Mouse (Mus musculus) heart, embryonic 12.5 days (tissue): ENCODE data around the gene Tmbim4. TPM values are rescaled to one million over a fixed set of nuclear protein-coding genes. Genes with fewer than 3 reads are reported as not detected.
"Not testable (repeated sequence)": the region's sequence is repeated elsewhere in the genome, so short reads cannot be mapped to it uniquely, and the experiment has no call there.

Experiments used
- ATAC-seq: fragments of 200-750 bp; cut with Nextera tagmentation; 2 replicates; pipeline ENCODE4 v1.8.0; 2017; ENCODE audit warnings: moderate TSS enrichment, moderate library complexity; ENCODE audit not compliant: insufficient number of reproducible peaks, low FRiP score
- H3K27ac ChIP-seq: fragments of 300-500 bp; sonication (generic); 2 replicates; pipeline ENCODE4 v1.5.1; 2016; ENCODE audit warnings: mild to moderate bottlenecking, moderate library complexity; ENCODE audit not compliant: poor library complexity, severe bottlenecking
- H3K27me3 ChIP-seq: fragments of 300-500 bp; sonication (generic); replicated peaks from 2 replicates; pipeline ENCODE4 v1.6.1; 2016; ENCODE audit warnings: mild to moderate bottlenecking, moderate library complexity
- H3K36me3 ChIP-seq: fragments of 300-500 bp; sonication (generic); 2 replicates; pipeline ENCODE4 v1.6.1; 2016; ENCODE audit warnings: mild to moderate bottlenecking, moderate library complexity
- H3K4me1 ChIP-seq: fragments of 300-500 bp; sonication (generic); replicated peaks from 2 replicates; pipeline ENCODE4 v1.6.1; 2016; ENCODE audit warnings: mild to moderate bottlenecking
- H3K4me2 ChIP-seq: fragments of 300-500 bp; sonication (generic); 2 replicates; pipeline ENCODE4 v1.6.1; 2016; ENCODE audit warnings: mild to moderate bottlenecking, moderate library complexity
- H3K4me3 ChIP-seq: fragments of 300-500 bp; sonication (generic); 2 replicates; pipeline ENCODE4 v1.5.1; 2016; ENCODE audit warnings: mild to moderate bottlenecking
- H3K9ac ChIP-seq: fragments of 300-500 bp; sonication (generic); 2 replicates; pipeline ENCODE4 v1.6.1; 2016; ENCODE audit warnings: mild to moderate bottlenecking, moderate library complexity
- H3K9me3 ChIP-seq: fragments of 300-500 bp; sonication (generic); replicated peaks from 2 replicates; pipeline ENCODE4 v1.6.1; 2016; ENCODE audit warnings: mild to moderate bottlenecking, moderate library complexity
- WGBS: fragments of 180-500 bp; shearing (Covaris S2); methylation state at CpG from one replicate; pipeline ENCODE4 v1.1.7; 2016; 5-methylcytosine and 5-hydroxymethylcytosine counted together
- polyA plus RNA-seq: library from polyadenylated mRNA; unstranded; fragments of >200 nt; fragmentation: Nextera tagmentation; extraction: Ambion mirVana; gene quantifications from 2 replicates; pipeline ENCODE4 v1.2.1, GENCODE M21; 2016

The Tmbim4 gene
- polyA plus RNA-seq, 1 experiment from 2014 or later, result 103 TPM

DNA sequence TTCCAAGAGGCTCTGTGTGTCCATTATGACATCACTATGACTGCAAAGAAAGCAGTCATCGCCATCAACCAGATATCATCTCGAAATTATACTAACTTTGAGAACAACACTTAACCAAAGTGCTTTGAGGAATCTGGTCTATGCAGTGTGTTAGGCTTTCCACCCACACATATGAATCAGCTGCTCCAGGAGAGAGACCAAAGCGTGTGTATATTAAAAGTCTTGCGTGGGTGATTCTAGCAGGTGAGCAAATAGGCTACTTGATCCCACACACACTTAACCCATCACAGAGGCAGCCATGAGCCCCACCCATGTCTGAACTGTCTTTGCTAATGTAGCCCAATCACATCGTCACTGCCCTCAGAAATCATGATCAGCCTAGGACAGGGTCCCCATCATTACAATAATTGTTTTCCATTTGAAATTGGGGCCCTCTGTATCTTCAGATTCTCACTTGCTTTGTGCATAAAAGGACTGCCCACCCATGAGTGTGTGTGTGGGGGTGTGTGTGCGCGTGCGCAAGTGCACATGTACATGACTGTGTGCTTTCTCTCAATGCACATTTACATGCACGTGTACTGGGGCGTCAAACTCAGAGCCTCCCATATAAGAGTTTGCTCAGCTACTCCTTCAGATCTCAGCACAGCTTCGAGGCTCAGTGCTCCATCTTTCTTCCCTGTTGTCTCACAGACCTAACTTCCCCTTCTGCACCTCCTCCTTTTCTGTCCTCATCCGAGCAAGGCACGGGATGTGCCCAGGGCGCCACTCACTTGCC is 4.1 kb upstream of the Tmbim4 start:
- ATAC-seq, result no peak
- no peaks in the 10 kb centered on the region for H3K36me3 ChIP-seq
- H3K4me1 ChIP-seq, result 0 out of 2 replicates have a peak, but pooled peaks cover 4% of the 10 kb centered on the region
- H3K9me3 ChIP-seq, result no peaks in the 10 kb centered on the region
- peaks cover 15% of the 10 kb centered on the region; the same call in 1 of the 2 replicates for H3K27me3 ChIP-seq
- H3K27ac ChIP-seq, result no peak overlapping the region
- no peak overlapping the region for H3K9ac ChIP-seq
- WGBS, result 79% methylated on average over 14 of the region's 14 CpGs
- no peak overlapping the region for H3K4me3 ChIP-seq
- no peak overlapping the region for H3K4me2 ChIP-seq

DNA sequence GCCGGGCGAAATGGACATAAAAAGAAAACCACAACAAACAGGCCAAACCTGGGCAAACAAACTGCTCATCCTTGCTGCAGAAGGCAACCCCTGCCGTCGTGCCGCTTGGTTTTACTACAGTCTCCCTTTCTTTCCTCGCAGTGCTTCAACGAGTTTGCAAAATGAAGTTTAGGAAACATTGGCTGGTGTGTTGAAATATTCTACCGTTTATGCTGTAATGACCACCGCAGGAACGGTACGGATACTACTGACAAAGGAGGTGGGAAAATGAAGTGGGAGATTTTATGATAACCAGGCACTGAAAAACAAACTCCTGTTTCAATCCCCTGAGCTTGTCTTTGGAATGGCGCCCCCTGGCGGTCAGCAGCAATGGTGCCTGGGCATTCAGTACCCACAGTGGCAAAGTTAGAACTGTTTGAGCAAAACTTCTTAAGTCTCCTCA is 592 bp downstream of the Tmbim4 start, which contains the start of gene Irak3:
TSS of gene Irak3 (minus strand) at position 170 of the 442 bp plus-strand sequence.
- Histone ChIP-seq H3K9ac (peak within 1 kb of the TSS; percentile 35), H3K27me3 (peaks cover 15% of the 10 kb centered on the region; the same call in 1 of the 2 replicates), H3K27ac (no peak within 1 kb of the TSS), H3K36me3 (no peaks in the 10 kb centered on the region), H3K4me3 (peak within 1 kb of the TSS; percentile 54), H3K4me1 (0 out of 2 replicates have a peak, but pooled peaks cover 4% of the 10 kb centered on the region), H3K4me2 (peak within 1 kb of the TSS; percentile 85), H3K9me3 (no peaks in the 10 kb centered on the region)
- 2% methylated on average over 13 of the region's 13 CpGs for WGBS
- no peak for ATAC-seq

DNA sequence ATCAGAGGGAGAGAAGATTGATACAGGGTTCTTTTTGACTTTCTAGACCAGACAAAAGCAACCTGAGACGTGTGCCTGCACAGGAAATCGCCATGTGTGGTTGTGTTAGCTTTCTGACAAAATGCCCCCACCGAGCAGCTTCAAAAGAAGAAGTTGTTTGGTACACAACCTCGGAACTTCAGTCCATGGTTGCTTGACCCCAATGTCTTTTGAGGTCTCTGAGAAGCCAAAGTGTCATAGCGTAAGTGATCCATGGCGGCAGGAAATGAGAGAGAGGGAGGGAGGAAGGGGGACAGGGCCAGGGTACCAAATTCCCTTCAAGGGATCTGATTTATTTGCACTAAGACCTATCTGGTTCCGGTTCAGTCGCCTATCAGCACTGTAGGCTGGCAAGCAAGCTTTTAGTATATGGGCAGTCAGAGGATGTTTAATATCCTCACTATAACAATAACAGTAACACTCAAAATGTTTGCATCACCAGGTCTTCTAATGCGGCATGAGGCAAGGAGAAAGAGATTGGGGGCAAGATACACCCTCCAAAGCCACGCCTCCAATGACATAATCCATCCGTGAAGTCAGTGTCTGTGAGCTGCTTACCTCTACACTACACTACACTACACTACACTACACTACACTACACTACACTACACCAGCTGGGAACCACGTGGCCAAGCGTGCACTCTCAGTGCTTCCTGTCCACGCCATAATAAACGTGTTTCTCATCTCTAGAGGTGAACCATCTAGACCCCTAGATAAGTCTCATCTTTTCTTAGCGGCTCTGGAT is 1.3 kb downstream of the Tmbim4 start:
- 70% methylated on average over 16 of the region's 16 CpGs for WGBS
- H3K4me3 ChIP-seq, result no peak overlapping the region

DNA sequence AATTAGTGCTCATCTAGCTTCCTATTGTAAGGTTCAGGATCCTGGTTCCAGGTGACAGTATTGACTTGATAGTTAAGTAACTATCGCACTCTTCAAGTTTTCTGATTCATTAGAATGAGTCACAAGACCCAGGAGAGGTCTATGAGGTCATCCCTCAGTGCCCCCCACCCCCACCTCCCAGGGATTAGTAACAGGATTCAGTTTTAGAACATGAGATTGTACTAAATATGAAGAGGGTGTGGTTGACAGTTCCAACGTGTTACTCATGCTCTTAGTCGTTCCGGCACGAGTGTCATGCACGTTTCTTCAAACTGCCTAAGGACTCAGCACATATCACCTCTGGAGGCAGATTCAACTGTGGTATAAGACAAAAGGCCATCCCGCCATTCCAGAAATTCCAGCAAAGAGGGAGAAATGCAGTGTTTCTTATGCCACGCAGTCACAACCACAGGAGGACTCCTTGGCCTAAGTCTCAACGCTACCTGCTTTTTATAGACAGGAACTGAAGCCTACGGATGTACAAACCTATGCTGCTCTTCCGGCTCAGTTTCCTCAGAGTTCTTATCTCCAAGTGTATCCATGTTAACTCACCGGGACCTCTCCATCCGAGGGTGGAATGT is 3.3 kb downstream of the Tmbim4 start:
- H3K9ac ChIP-seq, result no peak overlapping the region
- H3K4me2 ChIP-seq, result no peak overlapping the region
- no peak for ATAC-seq
- H3K27ac ChIP-seq, result no peak overlapping the region
- peaks cover 8% of the 10 kb centered on the region; the same call in 1 of the 2 replicates for H3K4me1 ChIP-seq
- 69% methylated on average over 13 of the region's 13 CpGs for WGBS
- H3K9me3 ChIP-seq, result no peaks in the 10 kb centered on the region
- H3K27me3 ChIP-seq, result no peaks in the 10 kb centered on the region
- H3K36me3 ChIP-seq, result no peaks in the 10 kb centered on the region
- H3K4me3 ChIP-seq, result no peak overlapping the region

More for the DNA sequence above, 1.3 kb downstream of the Tmbim4 start:
- no peak overlapping the region for H3K9ac ChIP-seq
- H3K9me3 ChIP-seq, result no peaks in the 10 kb centered on the region
- no peak for ATAC-seq
- H3K27ac ChIP-seq, result no peak overlapping the region
- peaks cover 8% of the 10 kb centered on the region; the same call in 1 of the 2 replicates for H3K27me3 ChIP-seq
- H3K36me3 ChIP-seq, result no peaks in the 10 kb centered on the region
- 0 out of 2 replicates have a peak, but pooled peaks cover 4% of the 10 kb centered on the region for H3K4me1 ChIP-seq
- H3K4me2 ChIP-seq, result peak overlapping the region; percentile 85

DNA sequence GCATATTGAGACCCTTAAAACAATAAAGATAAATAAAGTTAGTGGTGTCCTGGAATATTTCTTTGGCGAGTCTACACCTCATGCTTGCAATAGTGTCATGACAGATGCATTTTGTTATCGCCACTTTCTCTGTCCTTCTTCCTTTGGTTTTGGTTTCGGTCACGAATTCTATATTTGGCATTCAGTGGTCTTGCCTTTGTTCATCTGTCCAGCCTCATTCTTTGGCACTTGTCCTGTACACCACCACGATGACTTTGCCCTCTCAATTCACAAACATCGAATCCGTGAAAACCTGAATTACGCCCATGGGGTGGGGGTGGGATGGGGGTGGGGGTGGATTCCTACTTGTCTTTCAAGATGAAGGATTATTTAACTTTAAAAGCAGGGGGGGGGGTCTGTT is 6.6 kb downstream of the Tmbim4 start:
- Histone ChIP-seq H3K4me1 (peaks cover 8% of the 10 kb centered on the region; the same call in 1 of the 2 replicates), H3K4me3 (no peak overlapping the region), H3K9me3 (peaks cover 6% of the 10 kb centered on the region), H3K36me3 (peaks cover 10% of the 10 kb centered on the region), H3K27me3 (no peaks in the 10 kb centered on the region), H3K9ac (no peak overlapping the region), H3K4me2 (no peak overlapping the region), H3K27ac (no peak overlapping the region)
- 80% methylated on average over 8 of the region's 8 CpGs for WGBS
- ATAC-seq, result no peak

DNA sequence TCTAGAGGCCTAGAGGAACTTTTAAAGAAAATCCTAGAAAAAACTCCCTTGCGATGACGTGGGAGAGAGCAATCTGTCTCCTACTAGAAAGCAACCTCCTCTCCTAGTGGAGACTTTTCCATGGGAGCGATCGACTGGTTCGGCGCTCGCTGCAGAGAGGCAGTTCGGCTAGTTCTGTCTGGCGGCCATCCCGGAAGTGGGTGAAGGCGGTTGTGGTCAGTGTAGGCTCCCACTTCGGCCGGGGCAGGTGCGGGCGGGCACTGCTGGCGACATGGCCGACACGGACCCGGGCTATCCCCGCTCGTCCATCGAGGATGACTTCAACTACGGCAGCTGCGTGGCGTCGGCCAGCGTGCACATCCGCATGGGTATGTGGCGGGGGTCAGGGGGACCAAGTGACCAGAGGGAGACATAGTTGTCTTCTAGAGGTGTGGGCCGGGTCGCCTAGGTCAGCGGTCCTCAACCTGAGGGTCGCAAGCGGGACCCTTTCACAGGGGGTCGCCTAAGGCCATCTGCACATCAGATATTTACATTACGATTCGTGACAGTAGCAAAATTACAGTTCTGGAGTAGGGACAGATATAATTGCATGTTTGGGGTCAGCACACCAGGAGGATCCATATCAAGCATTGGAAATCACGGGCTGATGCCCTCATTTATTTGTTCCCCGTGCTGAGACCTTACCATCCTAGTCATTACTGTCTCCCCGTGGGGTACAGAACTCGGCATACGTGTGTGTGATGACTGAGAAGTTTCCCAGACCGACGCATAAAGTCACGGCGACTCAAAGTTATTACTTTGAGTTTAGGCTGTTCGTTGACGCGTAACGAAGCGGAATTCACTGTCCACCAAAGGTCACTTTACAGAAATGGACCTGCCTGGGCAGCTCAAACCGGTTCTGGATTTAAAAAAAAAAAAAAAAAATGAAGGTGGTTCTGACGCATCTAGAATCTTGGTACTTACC is 7.5 kb downstream of the Tmbim4 start:
- Histone ChIP-seq H3K36me3 (peaks cover 10% of the 10 kb centered on the region), H3K4me3 (peak overlapping the region; percentile 95), H3K4me2 (peak overlapping the region; percentile 85), H3K27ac (no peak overlapping the region), H3K9ac (peak overlapping the region; percentile 92), H3K4me1 (peaks cover 8% of the 10 kb centered on the region; the same call in 1 of the 2 replicates), H3K27me3 (no peaks in the 10 kb centered on the region), H3K9me3 (peaks cover 6% of the 10 kb centered on the region)
- 3% methylated on average over 53 of the region's 53 CpGs for WGBS
- ATAC-seq, result peak; percentile 92

DNA sequence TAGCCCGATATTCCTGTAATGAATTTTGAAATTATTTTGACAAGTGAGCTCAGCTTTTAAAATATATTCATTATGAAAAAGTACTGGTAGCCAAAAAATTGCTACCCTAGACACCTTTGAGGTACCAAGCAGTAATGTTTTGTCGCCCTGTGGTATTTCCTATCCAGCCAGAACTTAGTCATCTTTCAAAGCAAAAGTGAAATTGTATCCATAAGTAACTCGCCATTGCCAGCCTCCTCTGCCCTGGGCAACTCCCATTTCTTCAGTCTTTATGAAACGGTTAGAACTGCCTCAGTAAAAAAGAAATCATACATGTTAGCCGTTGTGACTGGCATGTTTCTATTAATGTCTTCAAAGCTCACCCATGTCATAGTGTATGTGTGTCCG is 8.1 kb downstream of the Tmbim4 start:
- Histone ChIP-seq H3K27me3 (no peaks in the 10 kb centered on the region), H3K9ac (no peak overlapping the region; the same call in 1 of the 2 replicates)

DNA sequence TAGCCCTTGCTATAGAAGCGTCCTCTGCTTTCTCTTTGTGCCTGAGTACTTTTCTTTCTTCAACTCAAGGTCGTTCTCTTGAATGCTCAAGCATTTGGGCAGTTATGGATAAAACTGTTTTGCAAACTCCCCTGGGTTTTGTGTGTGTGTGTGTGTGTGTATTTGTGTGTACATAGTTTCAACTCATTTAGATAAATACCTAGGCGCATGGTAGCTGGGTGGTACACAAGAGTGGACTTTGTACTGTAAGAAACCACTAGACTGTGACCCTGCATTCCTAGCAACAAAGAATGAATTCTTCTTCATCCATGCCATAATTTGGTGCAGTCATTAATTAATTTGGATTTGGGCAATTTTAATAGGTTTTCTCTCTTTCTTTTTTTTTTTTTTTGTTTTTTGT is 8.7 kb downstream of the Tmbim4 start:
- Histone ChIP-seq H3K27me3 (no peaks in the 10 kb centered on the region), H3K36me3 (peaks cover 10% of the 10 kb centered on the region), H3K4me3 (no peak overlapping the region), H3K4me2 (peak overlapping the region; percentile 85; the same call in 1 of the 2 replicates), H3K9me3 (peaks cover 6% of the 10 kb centered on the region), H3K4me1 (peaks cover 8% of the 10 kb centered on the region; the same call in 1 of the 2 replicates), H3K27ac (no peak overlapping the region), H3K9ac (no peak overlapping the region)
- 84% methylated on average over 3 of the region's 3 CpGs for WGBS
- no peak for ATAC-seq

More for the DNA sequence above, 8.1 kb downstream of the Tmbim4 start:
- peaks cover 8% of the 10 kb centered on the region; the same call in 1 of the 2 replicates for H3K4me1 ChIP-seq
- 72% methylated on average over 6 of the region's 6 CpGs for WGBS
- peaks cover 6% of the 10 kb centered on the region for H3K9me3 ChIP-seq
- no peak overlapping the region for H3K27ac ChIP-seq
- H3K4me3 ChIP-seq, result peak overlapping the region; percentile 95
- peaks cover 10% of the 10 kb centered on the region for H3K36me3 ChIP-seq
- peak overlapping the region; percentile 85 for H3K4me2 ChIP-seq
- ATAC-seq, result no peak

DNA sequence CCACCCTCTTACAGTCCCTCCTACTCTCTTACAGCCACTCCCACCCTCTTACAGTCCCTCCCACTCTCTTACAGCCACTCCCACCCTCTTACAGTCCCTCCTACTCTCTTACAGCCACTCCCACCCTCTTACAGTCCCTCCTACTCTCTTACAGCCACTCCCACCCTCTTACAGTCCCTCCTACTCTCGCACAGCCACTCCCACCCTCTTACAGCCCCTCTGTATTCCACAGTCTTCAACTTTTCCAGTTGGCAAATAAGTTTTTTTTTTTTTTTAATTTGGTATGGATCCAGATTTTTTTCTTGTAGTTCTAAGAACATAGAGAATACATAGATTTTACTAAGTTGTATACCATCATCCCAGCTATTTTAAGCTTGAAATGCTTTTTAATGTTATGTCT is 15.7 kb downstream of the Tmbim4 start:
- not testable (repeated sequence) for H3K4me3 ChIP-seq, ATAC-seq, H3K9me3 ChIP-seq, H3K27ac ChIP-seq, H3K4me2 ChIP-seq, H3K4me1 ChIP-seq, H3K27me3 ChIP-seq, H3K9ac ChIP-seq
- H3K36me3 ChIP-seq, result peaks cover 23% of the 10 kb centered on the region
- 72% methylated on average over 1 of the region's 1 CpGs for WGBS

DNA sequence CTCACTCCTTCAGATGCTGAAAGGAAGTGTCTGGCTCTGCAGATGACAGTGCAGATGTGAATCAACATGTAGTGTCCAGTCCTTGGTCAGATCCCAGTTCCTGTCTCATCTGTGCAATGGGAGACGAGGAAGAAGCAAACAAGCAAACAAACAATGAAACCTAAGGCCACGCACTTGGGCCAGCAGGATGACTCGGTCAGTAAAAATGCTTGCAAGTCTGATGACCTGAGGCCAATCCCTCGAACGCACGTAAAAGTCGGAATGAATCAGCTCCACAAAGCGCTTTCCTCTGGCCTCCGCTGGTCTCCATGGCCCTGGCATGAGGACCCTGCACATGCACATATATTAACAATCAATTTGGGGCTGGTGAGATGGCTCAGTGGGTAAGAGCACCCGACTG is 17.6 kb downstream of the Tmbim4 start:
- Histone ChIP-seq H3K27ac (no peak overlapping the region), H3K27me3 (no peaks in the 10 kb centered on the region), H3K9ac (no peak overlapping the region), H3K4me2 (no peak overlapping the region), H3K4me1 (no peaks in the 10 kb centered on the region), H3K9me3 (no peaks in the 10 kb centered on the region), H3K4me3 (no peak overlapping the region), H3K36me3 (peaks cover 28% of the 10 kb centered on the region)
- no peak for ATAC-seq
- WGBS, result 91% methylated on average over 10 of the region's 10 CpGs
